Mouse (Mus musculus) frontal cortex, postnatal 14 days (tissue): ENCODE data around the gene 9130409I23Rik.
"Not testable (repeated sequence)": the region's sequence is repeated elsewhere in the genome, so short reads cannot be mapped to it uniquely, and the experiment has no call there.

Source experiments
- DNase-seq, 2 experiments: peaks; one replicate each; pipeline ENCODE4 v3.0.0; 2022; ENCODE audit warnings: low spot score in 2 of 2

9130409I23Rik gene

GRCm38 (mm10) chr1:181035015-181035778 is 15.8 kb upstream of the 9130409I23Rik start:
- not testable (repeated sequence) for DNase-seq

GRCm38 (mm10) chr1:181037623-181038022 is 13.4 kb upstream of the 9130409I23Rik start:
- no peak for DNase-seq

- DNase-seq = no peak
Measured at GRCm38 (mm10) chr1:181039652-181040051, 11.4 kb upstream of the 9130409I23Rik start.

GRCm38 (mm10) chr1:181047520-181047919 is 3.5 kb upstream of the 9130409I23Rik start:
- DNase-seq = no peak

- DNase-seq = no peak
Measured at GRCm38 (mm10) chr1:181049328-181049842, 1.7 kb upstream of the 9130409I23Rik start.

GRCm38 (mm10) chr1:181052898-181053297 is 1.9 kb downstream of the 9130409I23Rik start:
- DNase-seq = no peak

GRCm38 (mm10) chr1:181061784-181062485 is 10.9 kb downstream of the 9130409I23Rik start:
- DNase-seq = no peak

GRCm38 (mm10) chr1:181063991-181064390 is 13.0 kb downstream of the 9130409I23Rik start:
- no peak for DNase-seq

GRCm38 (mm10) chr1:181064648-181065047 is 13.6 kb downstream of the 9130409I23Rik start:
- no peak for DNase-seq

- DNase-seq = no peak
Measured at GRCm38 (mm10) chr1:181068344-181068743, 17.3 kb downstream of the 9130409I23Rik start.

- DNase-seq = no peak
Measured at GRCm38 (mm10) chr1:181069671-181070070, 18.6 kb downstream of the 9130409I23Rik start.

- DNase-seq = no peak
Measured at GRCm38 (mm10) chr1:181073075-181073474, 22.0 kb downstream of the 9130409I23Rik start.

- DNase-seq = no peak
Measured at GRCm38 (mm10) chr1:181084021-181084420, 33.0 kb downstream of the 9130409I23Rik start.

- DNase-seq = no peak
Measured at GRCm38 (mm10) chr1:181090048-181090447, 39.0 kb downstream of the 9130409I23Rik start.
